Mouse (Mus musculus) intestine, embryonic 14.5 days (tissue): ENCODE data around the gene Lrrc1. TPM values are rescaled to one million over a fixed set of nuclear protein-coding genes. Genes with fewer than 3 reads are reported as not detected.

Source experiments
- ATAC-seq: fragments of 200-750 bp; cut with Nextera tagmentation; replicated peaks from 2 replicates; pipeline ENCODE4 v1.8.0; 2017; ENCODE audit warnings: low read depth, moderate number of reproducible peaks, moderate TSS enrichment, moderate library complexity; ENCODE audit not compliant: low FRiP score, low TSS enrichment
- DNase-seq: peaks from one replicate; pipeline ENCODE4 v3.0.0-alpha.2; 2018; ENCODE audit warnings: low spot score
- H3K27ac ChIP-seq: fragments of 300-500 bp; sonication (generic); 2 replicates; pipeline ENCODE4 v1.5.1; 2014; ENCODE audit warnings: low read depth, mild to moderate bottlenecking, control low read depth
- H3K27me3 ChIP-seq: fragments of 300-500 bp; sonication (generic); replicated peaks from 2 replicates; pipeline ENCODE4 v1.6.1; 2014; ENCODE audit warnings: low read length, control low read depth; ENCODE audit not compliant: control insufficient read depth, insufficient read depth
- H3K36me3 ChIP-seq: fragments of 300-500 bp; sonication (generic); 2 replicates; pipeline ENCODE4 v1.6.1; 2014; ENCODE audit warnings: low read length, control low read depth; ENCODE audit not compliant: control insufficient read depth, insufficient read depth
- H3K4me1 ChIP-seq: fragments of 300-500 bp; sonication (generic); replicated peaks from 2 replicates; pipeline ENCODE4 v1.6.1; 2014; ENCODE audit warnings: low read length, control low read depth, mixed read lengths; ENCODE audit not compliant: control insufficient read depth, insufficient read depth
- H3K4me2 ChIP-seq: fragments of 300-500 bp; sonication (generic); 2 replicates; pipeline ENCODE4 v1.6.1; 2014; ENCODE audit warnings: low read length
- H3K4me3 ChIP-seq: fragments of 300-500 bp; sonication (generic); 2 replicates; pipeline ENCODE4 v1.5.1; 2014; ENCODE audit warnings: low read depth, low read length, control low read depth, mixed read lengths
- H3K9ac ChIP-seq: fragments of 300-500 bp; sonication (generic); 2 replicates; pipeline ENCODE4 v1.6.1; 2014; ENCODE audit warnings: mild to moderate bottlenecking, low read length
- H3K9me3 ChIP-seq: fragments of 300-500 bp; sonication (generic); 2 replicates; pipeline ENCODE4 v1.6.1; 2016; ENCODE audit warnings: low read length, control low read depth; ENCODE audit not compliant: control insufficient read depth
- WGBS: fragments of 180-500 bp; shearing (Covaris S2); extraction: QIAGEN DNeasy Blood & Tissue Kit; methylation state at CpG from one replicate; pipeline ENCODE4 v1.1.7; 2014; 5-methylcytosine and 5-hydroxymethylcytosine counted together
- polyA plus RNA-seq: library from polyadenylated mRNA; unstranded; fragments of >200 nt; fragmentation: Nextera tagmentation; extraction: Ambion mirVana; gene quantifications from 2 replicates; pipeline ENCODE4 v1.2.1, GENCODE M21; 2014

Lrrc1 gene
- polyA plus RNA-seq, 1 experiment from 2014 or later = 14.2 TPM

GRCm38 (mm10) chr9:77418800-77419199 is 125.9 kb downstream of the Lrrc1 start:
- no peak for DNase-seq
- Histone ChIP-seq H3K36me3 (no peaks in the 10 kb centered on the region), H3K4me2 (no peak overlapping the region), H3K27me3 (no peaks in the 10 kb centered on the region), H3K9ac (no peak overlapping the region), H3K27ac (no peak overlapping the region), H3K4me3 (no peak overlapping the region), H3K9me3 (no peaks in the 10 kb centered on the region), H3K4me1 (no peaks in the 10 kb centered on the region; the same call in 1 of the 2 replicates)
- no peak for ATAC-seq
- 81% methylated on average over 2 of the region's 2 CpGs for WGBS

GRCm38 (mm10) chr9:77416486-77416885 is 128.2 kb downstream of the Lrrc1 start:
- ATAC-seq = no peak
- WGBS = 89% methylated on average over 4 of the region's 4 CpGs

GRCm38 (mm10) chr9:77416002-77416401 is 128.7 kb downstream of the Lrrc1 start:
- 97% methylated on average over 7 of the region's 7 CpGs for WGBS
- ATAC-seq = no peak
- no peaks in the 10 kb centered on the region for H3K27me3 ChIP-seq

More at GRCm38 (mm10) chr9:77416486-77416885, 128.2 kb downstream of the Lrrc1 start:
- no peak overlapping the region for H3K27ac ChIP-seq
- no peaks in the 10 kb centered on the region for H3K4me1 ChIP-seq
- no peaks in the 10 kb centered on the region for H3K9me3 ChIP-seq
- H3K36me3 ChIP-seq = no peaks in the 10 kb centered on the region
- no peak overlapping the region for H3K9ac ChIP-seq
- no peaks in the 10 kb centered on the region for H3K27me3 ChIP-seq
- H3K4me3 ChIP-seq = no peak overlapping the region
- DNase-seq = no peak
- no peak overlapping the region for H3K4me2 ChIP-seq

GRCm38 (mm10) chr9:77411830-77412425 is 132.7 kb downstream of the Lrrc1 start:
- WGBS = 66% methylated on average over 3 of the region's 3 CpGs
- no peak overlapping the region for H3K4me3 ChIP-seq
- no peaks in the 10 kb centered on the region for H3K4me1 ChIP-seq
- no peak for DNase-seq
- H3K36me3 ChIP-seq = no peaks in the 10 kb centered on the region
- no peak overlapping the region for H3K27ac ChIP-seq
- H3K27me3 ChIP-seq = no peaks in the 10 kb centered on the region
- ATAC-seq = no peak
- H3K4me2 ChIP-seq = no peak overlapping the region
- H3K9me3 ChIP-seq = no peaks in the 10 kb centered on the region
- no peak overlapping the region for H3K9ac ChIP-seq

More at GRCm38 (mm10) chr9:77416002-77416401, 128.7 kb downstream of the Lrrc1 start:
- H3K9me3 ChIP-seq = no peaks in the 10 kb centered on the region
- no peak for DNase-seq
- H3K27ac ChIP-seq = no peak overlapping the region
- no peak overlapping the region for H3K9ac ChIP-seq
- no peaks in the 10 kb centered on the region for H3K36me3 ChIP-seq
- H3K4me3 ChIP-seq = no peak overlapping the region
- no peaks in the 10 kb centered on the region for H3K4me1 ChIP-seq
- H3K4me2 ChIP-seq = no peak overlapping the region

- 33% methylated on average over 4 of the region's 4 CpGs for WGBS
- H3K4me2 ChIP-seq = no peak overlapping the region
- ATAC-seq (no peak), DNase-seq (no peak)
- H3K27me3 ChIP-seq = no peaks in the 10 kb centered on the region
- no peaks in the 10 kb centered on the region for H3K4me1 ChIP-seq
- no peak overlapping the region for H3K4me3 ChIP-seq
- H3K9me3 ChIP-seq = no peaks in the 10 kb centered on the region
- H3K27ac ChIP-seq = no peak overlapping the region
- no peaks in the 10 kb centered on the region for H3K36me3 ChIP-seq
- no peak overlapping the region for H3K9ac ChIP-seq
Measured at GRCm38 (mm10) chr9:77410968-77411367, 133.7 kb downstream of the Lrrc1 start.

- no peak for ATAC-seq
- Histone ChIP-seq H3K4me2 (no peak overlapping the region), H3K27ac (no peak overlapping the region)
Measured at GRCm38 (mm10) chr9:77410524-77410923, 134.1 kb downstream of the Lrrc1 start.

GRCm38 (mm10) chr9:77408053-77408603 is 136.5 kb downstream of the Lrrc1 start:
- Histone ChIP-seq H3K36me3 (no peaks in the 10 kb centered on the region), H3K9ac (no peak overlapping the region), H3K4me1 (no peaks in the 10 kb centered on the region), H3K27me3 (no peaks in the 10 kb centered on the region), H3K4me3 (no peak overlapping the region), H3K4me2 (no peak overlapping the region), H3K9me3 (no peaks in the 10 kb centered on the region), H3K27ac (no peak overlapping the region)
- WGBS = 31% methylated on average over 6 of the region's 6 CpGs
- DNase-seq (no peak), ATAC-seq (no peak)

More at GRCm38 (mm10) chr9:77410524-77410923, 134.1 kb downstream of the Lrrc1 start:
- no peak for DNase-seq
- H3K9me3 ChIP-seq = no peaks in the 10 kb centered on the region
- no peak overlapping the region for H3K9ac ChIP-seq
- H3K36me3 ChIP-seq = no peaks in the 10 kb centered on the region
- H3K27me3 ChIP-seq = no peaks in the 10 kb centered on the region
- H3K4me3 ChIP-seq = no peak overlapping the region
- no peaks in the 10 kb centered on the region for H3K4me1 ChIP-seq
- WGBS = 77% methylated on average over 7 of the region's 7 CpGs

- H3K9me3 ChIP-seq = no peaks in the 10 kb centered on the region
- no peak for DNase-seq
- H3K4me1 ChIP-seq = no peaks in the 10 kb centered on the region
- no peak for ATAC-seq
- H3K4me2 ChIP-seq = no peak overlapping the region
- H3K9ac ChIP-seq = no peak overlapping the region
- no peak overlapping the region for H3K4me3 ChIP-seq
- H3K36me3 ChIP-seq = no peaks in the 10 kb centered on the region
- no peaks in the 10 kb centered on the region for H3K27me3 ChIP-seq
- WGBS = 65% methylated on average over 7 of the region's 7 CpGs
- no peak overlapping the region for H3K27ac ChIP-seq
Measured at GRCm38 (mm10) chr9:77406906-77407305, 137.8 kb downstream of the Lrrc1 start.

- H3K4me1 ChIP-seq = no peaks in the 10 kb centered on the region
- H3K9me3 ChIP-seq = no peaks in the 10 kb centered on the region
- WGBS = 58% methylated on average over 4 of the region's 4 CpGs
- ATAC-seq = no peak
- no peak overlapping the region for H3K4me3 ChIP-seq
- no peaks in the 10 kb centered on the region for H3K27me3 ChIP-seq
- H3K36me3 ChIP-seq = no peaks in the 10 kb centered on the region
- H3K9ac ChIP-seq = no peak overlapping the region
- H3K4me2 ChIP-seq = no peak overlapping the region
- no peak overlapping the region for H3K27ac ChIP-seq
- no peak for DNase-seq
Measured at GRCm38 (mm10) chr9:77404458-77404857, 140.2 kb downstream of the Lrrc1 start.
